16 mouse cellular contexts compared by ENCODE assay signal in genomic region chr3:138510471-138510870, GRCm38 (mm10).
"Had no signal": no experiment of that assay in that cellular context is flagged by ENCODE, and none has a peak within 500 bp of the region (broad histone marks: within the 10 kb centered on the region; RNA-seq: fewer than 3 reads in every experiment).

No protein-coding gene starts in this region.

- H3K36me3 ChIP-seq: kidney, embryonic 15.5 days; limb, embryonic 12.5 days; liver, embryonic 13.5 days; midbrain, embryonic 10.5 days had no signal

- H3K4me2 ChIP-seq: kidney, embryonic 15.5 days; limb, embryonic 12.5 days; liver, embryonic 13.5 days had no signal

- H3K9ac ChIP-seq: kidney, embryonic 15.5 days; limb, embryonic 12.5 days; liver, embryonic 13.5 days; liver, postnatal 0 days had no signal

- H3K4me3 ChIP-seq: kidney, embryonic 15.5 days; limb, embryonic 12.5 days; liver, embryonic 13.5 days; midbrain, embryonic 10.5 days had no signal

- H3K27ac ChIP-seq: kidney, embryonic 15.5 days; limb, embryonic 12.5 days; liver, embryonic 13.5 days; midbrain, embryonic 10.5 days had no signal

- H3K4me1 ChIP-seq: liver, embryonic 13.5 days had no signal

- H3K9me3 ChIP-seq: kidney, embryonic 15.5 days; limb, embryonic 12.5 days; liver, embryonic 13.5 days; midbrain, embryonic 10.5 days had no signal

- H3K27me3 ChIP-seq: kidney, embryonic 15.5 days; limb, embryonic 12.5 days had no signal

- ATAC-seq: liver, postnatal 0 days had no signal

- DNase-seq: kidney, postnatal 25 days; layer of hippocampus, adult 9-11 months; layer of hippocampus, postnatal 36 days; liver; liver, embryonic 13.5 days; liver, postnatal 0 days; lung, postnatal 36 days; midbrain, embryonic 14.5 days; retina, postnatal 1 day; right cerebral cortex, postnatal 4 days; spleen, adult 18-20 months; thymus, adult 18-20 months; thymus, postnatal 14 days had no signal
